Mouse (Mus musculus) brain, adult 2 months (tissue): ENCODE data around the gene Ptpn7.
"Not testable (repeated sequence)": the region's sequence is repeated elsewhere in the genome, so short reads cannot be mapped to it uniquely, and the experiment has no call there.

ENCODE experiments used
- DNase-seq: peaks from one replicate; pipeline ENCODE4 v3.0.0; 2011; ENCODE audit warnings: low read depth, low spot score

Gene Ptpn7

GRCm38 (mm10) chr1:135185936-135186335, 53.4 kb downstream of the Ptpn7 start:
- DNase-seq: no peak

DNA sequence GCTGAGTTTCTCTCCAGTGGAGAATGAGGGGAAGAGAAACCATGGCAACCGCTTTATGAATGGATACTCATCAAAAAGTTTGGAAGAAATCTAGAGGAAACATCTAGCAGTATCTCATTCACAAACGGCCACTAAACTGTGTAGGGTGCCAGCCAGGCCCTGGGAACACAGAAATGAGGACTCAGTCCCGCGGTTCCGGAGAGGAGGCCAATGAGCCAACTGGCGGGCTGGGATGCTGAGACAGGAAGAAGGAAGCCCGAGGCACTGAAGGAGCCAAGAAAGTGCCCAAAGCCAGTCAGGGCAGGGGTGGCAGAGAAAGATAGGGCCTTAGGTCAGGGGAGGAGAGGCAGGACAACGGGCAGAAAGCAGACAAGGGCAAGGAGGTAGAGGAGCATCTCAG, 53.9 kb downstream of the Ptpn7 start:
- no peak for DNase-seq

DNA sequence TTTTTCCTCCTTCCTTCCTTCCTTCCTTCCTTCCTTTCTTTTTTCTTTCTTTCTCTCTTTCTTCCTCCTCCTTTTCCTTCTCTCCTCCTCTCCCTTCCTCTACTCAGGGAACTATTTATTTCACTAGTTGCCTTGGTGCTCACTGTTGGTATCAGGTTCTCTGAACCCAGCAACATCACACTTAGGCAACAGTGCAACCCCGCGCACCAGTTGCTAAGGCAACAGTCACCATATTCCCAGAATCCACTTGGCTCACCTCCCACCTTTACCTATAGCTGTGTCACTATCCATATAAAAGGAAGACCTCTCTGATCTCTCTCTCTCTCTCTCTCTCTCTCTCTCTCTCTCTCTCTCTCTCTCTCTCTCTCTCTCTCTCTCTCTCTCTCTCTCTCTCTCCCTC, 54.5 kb downstream of the Ptpn7 start:
- DNase-seq: not testable (repeated sequence)

DNA sequence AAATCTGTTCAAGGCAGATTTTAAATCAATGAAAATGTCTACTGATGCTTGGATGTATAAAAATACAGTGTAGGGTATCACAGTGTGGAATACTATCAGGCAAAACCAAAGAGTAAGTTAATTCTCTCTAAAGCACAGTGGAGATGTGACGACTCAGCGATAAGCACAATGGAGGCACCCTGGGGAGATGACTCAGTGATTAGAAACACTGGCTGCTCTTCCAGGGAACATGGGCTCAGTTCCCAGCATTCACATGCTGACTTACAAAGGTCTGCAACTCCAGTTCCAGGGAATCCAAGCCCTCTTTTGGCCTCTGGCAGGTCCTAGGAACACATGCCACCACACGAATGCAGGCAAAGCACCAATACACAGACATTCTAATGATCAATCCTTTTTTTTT, 55.7 kb downstream of the Ptpn7 start:
- DNase-seq: peak; percentile 85

GRCm38 (mm10) chr1:135189186-135189585, 56.7 kb downstream of the Ptpn7 start:
- DNase-seq: no peak

DNA sequence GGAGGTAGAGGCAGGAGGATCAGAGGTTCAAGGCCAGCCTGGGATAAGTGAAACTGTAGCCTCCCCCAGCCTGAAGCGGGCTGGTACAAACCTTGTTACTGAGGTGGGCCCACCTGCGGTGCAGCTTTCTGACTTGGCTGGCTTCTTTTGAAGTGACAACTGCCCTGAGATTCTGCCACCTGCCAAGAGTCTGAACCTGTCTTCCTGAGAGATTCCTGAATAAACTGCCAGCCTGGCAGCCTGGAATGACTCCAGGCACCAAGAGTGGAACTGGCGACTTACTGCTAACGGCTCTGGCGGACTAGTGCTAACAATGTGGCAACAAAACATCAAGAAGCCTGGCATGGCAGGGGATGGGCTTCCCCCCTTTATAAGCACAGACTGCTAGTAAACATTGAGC, 61.8 kb downstream of the Ptpn7 start:
- DNase-seq: peak; percentile 53
